Mouse (Mus musculus): ENCODE results near the gene Ppp1r13b. TPM values are rescaled to one million over a fixed set of nuclear protein-coding genes. Genes with fewer than 3 reads are reported as not detected.

Gene Ppp1r13b
- polyA plus RNA-seq, 1 experiment = 0.81 TPM

GRCm38 (mm10) chr12:111874601-111875140 is 33.2 kb downstream of the Ppp1r13b start:
- TF ChIP-seq TAL1 (IDR thresholded peaks at IDR 0.05; ENCODE audit: low read length) (no peak), GATA1 (IDR thresholded peaks at IDR 0.05; ENCODE audit: low read length) (no peak)
- Histone ChIP-seq H3K4me3 (replicated peaks) (no peak overlapping the region), H3K9me3 (ENCODE audit: control insufficient read depth, low read length) (no peaks in the 10 kb centered on the region), H3K36me3 (ENCODE audit: control insufficient read depth) (peaks cover 8% of the 10 kb centered on the region), H3K4me1 (ENCODE audit: control insufficient read depth) (peaks cover 3% of the 10 kb centered on the region), H3K27me3 (ENCODE audit: control insufficient read depth) (no peaks in the 10 kb centered on the region)

GRCm38 (mm10) chr12:111872079-111872478 is 35.8 kb downstream of the Ppp1r13b start:
- no peak for TF ChIP-seq TAL1 (IDR thresholded peaks at IDR 0.05; ENCODE audit: low read length)
- TF ChIP-seq GATA1 (IDR thresholded peaks at IDR 0.05; ENCODE audit: low read length) = no peak
- Histone ChIP-seq H3K4me1 (ENCODE audit: control insufficient read depth) (peaks cover 3% of the 10 kb centered on the region), H3K36me3 (ENCODE audit: control insufficient read depth) (peaks cover 15% of the 10 kb centered on the region), H3K27me3 (ENCODE audit: control insufficient read depth) (no peaks in the 10 kb centered on the region), H3K9me3 (ENCODE audit: control insufficient read depth, low read length) (no peaks in the 10 kb centered on the region), H3K4me3 (replicated peaks) (no peak overlapping the region)

GRCm38 (mm10) chr12:111870811-111871210 is 37.1 kb downstream of the Ppp1r13b start:
- Histone ChIP-seq H3K36me3 (ENCODE audit: control insufficient read depth) (peaks cover 15% of the 10 kb centered on the region), H3K9me3 (ENCODE audit: control insufficient read depth, low read length) (no peaks in the 10 kb centered on the region)
- TF ChIP-seq GATA1 (IDR thresholded peaks at IDR 0.05; ENCODE audit: low read length) (no peak), TAL1 (IDR thresholded peaks at IDR 0.05; ENCODE audit: low read length) (no peak)

GRCm38 (mm10) chr12:111869806-111870205 is 38.1 kb downstream of the Ppp1r13b start:
- Histone ChIP-seq H3K27me3 (ENCODE audit: control insufficient read depth) (no peaks in the 10 kb centered on the region), H3K36me3 (ENCODE audit: control insufficient read depth) (peaks cover 17% of the 10 kb centered on the region), H3K4me1 (ENCODE audit: control insufficient read depth) (peaks cover 3% of the 10 kb centered on the region), H3K9me3 (ENCODE audit: control insufficient read depth, low read length) (no peaks in the 10 kb centered on the region), H3K4me3 (replicated peaks) (no peak overlapping the region)
- TF ChIP-seq TAL1 (IDR thresholded peaks at IDR 0.05; ENCODE audit: low read length) (no peak), GATA1 (IDR thresholded peaks at IDR 0.05; ENCODE audit: low read length) (no peak)

More at GRCm38 (mm10) chr12:111870811-111871210, 37.1 kb downstream of the Ppp1r13b start:
- no peak overlapping the region for H3K4me3 ChIP-seq (replicated peaks)
- H3K4me1 ChIP-seq (ENCODE audit: control insufficient read depth) = peaks cover 3% of the 10 kb centered on the region
- no peaks in the 10 kb centered on the region for H3K27me3 ChIP-seq (ENCODE audit: control insufficient read depth)

GRCm38 (mm10) chr12:111864206-111864824 is 43.6 kb downstream of the Ppp1r13b start:
- TF ChIP-seq GATA1 (IDR thresholded peaks at IDR 0.05; ENCODE audit: low read length) (no peak), TAL1 (IDR thresholded peaks at IDR 0.05; ENCODE audit: low read length) (no peak)
- no peaks in the 10 kb centered on the region for H3K4me1 ChIP-seq (ENCODE audit: control insufficient read depth)
- H3K4me3 ChIP-seq (replicated peaks) = no peak overlapping the region
- H3K9me3 ChIP-seq (ENCODE audit: control insufficient read depth, low read length) = no peaks in the 10 kb centered on the region
- H3K36me3 ChIP-seq (ENCODE audit: control insufficient read depth) = peaks cover 15% of the 10 kb centered on the region
- H3K27me3 ChIP-seq (ENCODE audit: control insufficient read depth) = no peaks in the 10 kb centered on the region

- Histone ChIP-seq H3K36me3 (ENCODE audit: control insufficient read depth) (peaks cover 2% of the 10 kb centered on the region; the same call in 1 of the 2 replicates), H3K4me3 (replicated peaks) (no peak overlapping the region)
- TF ChIP-seq TAL1 (IDR thresholded peaks at IDR 0.05; ENCODE audit: low read length) (no peak), GATA1 (IDR thresholded peaks at IDR 0.05; ENCODE audit: low read length) (no peak)
These were observed 52.5 kb downstream of the Ppp1r13b start for GRCm38 (mm10) chr12:111855448-111855847.

GRCm38 (mm10) chr12:111853546-111853945 is 54.4 kb downstream of the Ppp1r13b start:
- H3K27me3 ChIP-seq (ENCODE audit: control insufficient read depth) = no peaks in the 10 kb centered on the region
- peaks cover 4% of the 10 kb centered on the region; the same call in 1 of the 2 replicates for H3K36me3 ChIP-seq (ENCODE audit: control insufficient read depth)
- peaks cover 8% of the 10 kb centered on the region for H3K4me1 ChIP-seq (ENCODE audit: control insufficient read depth)
- no peak overlapping the region for H3K4me3 ChIP-seq (replicated peaks)
- no peak for TF ChIP-seq GATA1 (IDR thresholded peaks at IDR 0.05; ENCODE audit: low read length)
- TF ChIP-seq TAL1 (IDR thresholded peaks at IDR 0.05; ENCODE audit: low read length) = no peak
- peaks cover 2% of the 10 kb centered on the region; the same call in 1 of the 2 replicates for H3K9me3 ChIP-seq (ENCODE audit: control insufficient read depth, low read length)

More at GRCm38 (mm10) chr12:111855448-111855847, 52.5 kb downstream of the Ppp1r13b start:
- Histone ChIP-seq H3K9me3 (ENCODE audit: control insufficient read depth, low read length) (peaks cover 2% of the 10 kb centered on the region; the same call in 1 of the 2 replicates), H3K27me3 (ENCODE audit: control insufficient read depth) (no peaks in the 10 kb centered on the region), H3K4me1 (ENCODE audit: control insufficient read depth) (peaks cover 2% of the 10 kb centered on the region; the same call in 1 of the 2 replicates)

GRCm38 (mm10) chr12:111853011-111853436 is 54.9 kb downstream of the Ppp1r13b start:
- H3K9me3 ChIP-seq (ENCODE audit: control insufficient read depth, low read length) = peaks cover 2% of the 10 kb centered on the region; the same call in 1 of the 2 replicates
- H3K27me3 ChIP-seq (ENCODE audit: control insufficient read depth) = no peaks in the 10 kb centered on the region
- H3K36me3 ChIP-seq (ENCODE audit: control insufficient read depth) = peaks cover 4% of the 10 kb centered on the region; the same call in 1 of the 2 replicates
- H3K4me3 ChIP-seq (replicated peaks) = no peak overlapping the region
- H3K4me1 ChIP-seq (ENCODE audit: control insufficient read depth) = peaks cover 13% of the 10 kb centered on the region
- TF ChIP-seq GATA1 (IDR thresholded peaks at IDR 0.05; ENCODE audit: low read length) (no peak), TAL1 (IDR thresholded peaks at IDR 0.05; ENCODE audit: low read length) (no peak)

- Histone ChIP-seq H3K36me3 (ENCODE audit: control insufficient read depth) (peaks cover 2% of the 10 kb centered on the region; the same call in 1 of the 2 replicates), H3K4me1 (ENCODE audit: control insufficient read depth) (peaks cover 18% of the 10 kb centered on the region), H3K9me3 (ENCODE audit: control insufficient read depth, low read length) (peaks cover 2% of the 10 kb centered on the region; the same call in 1 of the 2 replicates), H3K27me3 (ENCODE audit: control insufficient read depth) (no peaks in the 10 kb centered on the region), H3K4me3 (replicated peaks) (no peak overlapping the region)
- TF ChIP-seq GATA1 (IDR thresholded peaks at IDR 0.05; ENCODE audit: low read length) (no peak), TAL1 (IDR thresholded peaks at IDR 0.05; ENCODE audit: low read length) (no peak)
These were observed 56.2 kb downstream of the Ppp1r13b start for GRCm38 (mm10) chr12:111851745-111852144.
